In the genomic region with DNA sequence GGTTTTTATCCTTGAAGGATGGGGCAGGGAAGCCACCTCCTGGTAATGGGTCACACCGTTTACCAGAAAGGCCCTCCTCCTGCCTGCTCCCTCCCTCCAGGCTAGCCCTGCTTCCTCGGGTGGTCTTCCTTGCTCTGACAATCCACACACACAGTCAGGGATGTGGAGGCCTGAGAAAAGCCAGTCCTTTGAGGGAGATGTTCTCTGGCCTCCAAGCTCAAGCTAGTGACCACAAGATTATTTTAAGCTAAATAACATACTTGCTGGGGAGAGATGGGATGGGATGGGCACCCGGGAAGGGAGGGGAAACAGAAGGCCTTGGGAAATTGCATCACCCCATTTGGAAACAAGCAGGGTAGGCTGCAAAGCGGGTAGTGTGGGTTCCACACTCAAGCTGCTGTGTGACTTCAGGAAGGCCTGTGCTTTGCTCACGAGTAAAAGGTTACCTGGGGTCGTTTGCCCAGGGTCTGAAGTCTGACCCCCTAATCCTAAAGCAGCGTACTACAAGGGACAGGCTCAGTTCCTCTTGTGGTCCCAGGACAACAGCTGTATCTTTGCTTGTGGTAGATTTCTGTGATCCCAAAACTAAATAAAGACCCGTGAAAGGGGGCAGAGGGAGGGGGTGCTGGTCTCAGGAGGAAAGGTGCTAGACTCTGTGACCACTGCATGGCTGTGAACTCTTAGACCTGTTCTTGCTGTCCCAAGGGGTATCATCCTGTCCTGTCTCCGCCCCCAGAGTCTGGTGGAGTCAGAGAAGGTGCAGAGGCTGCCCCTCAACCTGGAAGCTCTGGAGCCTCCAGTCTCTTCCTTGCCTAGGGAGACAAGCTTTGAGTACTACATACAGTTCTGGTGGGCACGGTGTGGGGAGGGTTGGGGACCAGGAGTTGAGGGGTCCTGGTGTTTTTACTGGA, we compare ENCODE assay signal across 13 mouse cellular contexts. TPM values are rescaled to one million over a fixed set of nuclear protein-coding genes. Genes with fewer than 3 reads are reported as not detected.
DNase-seq lines count a peak whose midpoint lies in the region; ATAC-seq lines count a peak whose summit lies in the region.
"Had no signal": no experiment of that assay in that cellular context is flagged by ENCODE, and none has a peak within 500 bp of the region (broad histone marks: within the 10 kb centered on the region; RNA-seq: fewer than 3 reads in every experiment).

No protein-coding gene starts in this region.

- H3K27me3 ChIP-seq in hindbrain, embryonic 10.5 days (ENCODE audit: insufficient read depth, poor library complexity, severe bottlenecking), result peaks cover 96% of the 10 kb centered on the region
- peaks cover 79% of the 10 kb centered on the region for H3K27me3 ChIP-seq in hindbrain, embryonic 14.5 days (ENCODE audit: control insufficient read depth, insufficient read depth, low read length)
- H3K27me3 ChIP-seq in liver, embryonic 15.5 days, result peaks cover 13% of the 10 kb centered on the region

- H3K36me3 ChIP-seq in hindbrain, embryonic 10.5 days, result no peaks in the 10 kb centered on the region
- no peaks in the 10 kb centered on the region for H3K36me3 ChIP-seq in hindbrain, embryonic 14.5 days (replicated peaks; ENCODE audit: control insufficient read depth, insufficient read depth)
- H3K36me3 ChIP-seq in liver, embryonic 15.5 days (replicated peaks), result peaks cover 53% of the 10 kb centered on the region

- no peak overlapping the region for H3K4me2 ChIP-seq in hindbrain, embryonic 14.5 days (replicated peaks)
- H3K4me2 ChIP-seq in liver, embryonic 15.5 days, result peak overlapping the region; percentile 90

- H3K4me3 ChIP-seq in hindbrain, embryonic 10.5 days, result 0 out of 2 replicates have a peak overlapping the region, but pooled peaks have one; percentile 58
- H3K4me3 ChIP-seq in hindbrain, embryonic 14.5 days (replicated peaks; ENCODE audit: low read length), result no peak overlapping the region
- H3K4me3 ChIP-seq in liver, embryonic 15.5 days (replicated peaks), result peak overlapping the region; percentile 69

- ATAC-seq in hindbrain, embryonic 14.5 days (ENCODE audit: low FRiP score), result no peak
- 0 out of 2 replicates have a peak, but pooled peaks have one; percentile 2 for ATAC-seq in common myeloid progenitor, adult 5-6 weeks (replicated peaks; ENCODE audit: low read depth, poor library complexity, severe bottlenecking)
- no peak for ATAC-seq in liver, embryonic 15.5 days (ENCODE audit: insufficient read depth)
- ATAC-seq: inflammation-experienced regulatory T-cells, adult 6 months; midbrain, embryonic 16.5 days had no signal

- H3K4me1 ChIP-seq in hindbrain, embryonic 10.5 days (replicated peaks), result peaks cover 71% of the 10 kb centered on the region
- H3K4me1 ChIP-seq in hindbrain, embryonic 14.5 days (replicated peaks; ENCODE audit: control insufficient read depth, insufficient read depth, low read length), result peaks cover 5% of the 10 kb centered on the region
- H3K4me1 ChIP-seq in liver, embryonic 15.5 days (replicated peaks), result peaks cover 83% of the 10 kb centered on the region

- H3K9ac ChIP-seq in hindbrain, embryonic 14.5 days, result no peak overlapping the region
- H3K9ac ChIP-seq in liver, embryonic 15.5 days, result peak overlapping the region; percentile 84

- H3K27ac ChIP-seq in hindbrain, embryonic 10.5 days, result no peak overlapping the region
- no peak overlapping the region for H3K27ac ChIP-seq in hindbrain, embryonic 14.5 days
- H3K27ac ChIP-seq in liver, embryonic 15.5 days (replicated peaks), result peak overlapping the region; percentile 98

- no peaks in the 10 kb centered on the region for H3K9me3 ChIP-seq in hindbrain, embryonic 10.5 days
- no peaks in the 10 kb centered on the region for H3K9me3 ChIP-seq in hindbrain, embryonic 14.5 days (ENCODE audit: control insufficient read depth, low read length)
- no peaks in the 10 kb centered on the region for H3K9me3 ChIP-seq in liver, embryonic 15.5 days (replicated peaks)

- 21% methylated on average over 10 of the region's 10 CpGs for WGBS in hindbrain, embryonic 10.5 days
- WGBS in hindbrain, embryonic 14.5 days, result 21% methylated on average over 10 of the region's 10 CpGs
- 15% methylated on average over 10 of the region's 10 CpGs for WGBS in liver, embryonic 15.5 days (ENCODE audit: insufficient replicate concordance)

- no peak for DNase-seq in hindbrain, embryonic 10.5 days (ENCODE audit: low spot score)
- DNase-seq in hindbrain, embryonic 14.5 days (ENCODE audit: low spot score), result no peak
- DNase-seq in 416B (ENCODE audit: low read depth), result peak; percentile 76
- DNase-seq in cerebellum, adult 18-20 months, result no peak
- DNase-seq in cerebellum, adult 8-10 months, result no peak
- no peak for DNase-seq in cerebellum, postnatal 36 days
- DNase-seq: adrenal gland, postnatal 36 days; embryo, embryonic 11 days had no signal

RNA-seq across cellular contexts. Expression of a gene that starts 1.9 kb away (rescaled TPM):
- polyA plus RNA-seq in hindbrain, embryonic 10.5 days (2016; fragmentation: Nextera tagmentation; extraction: Ambion mirVana), result 3.0 and 3.2 TPM in 2 replicates
- 0.42 and 0.79 TPM in 2 replicates for polyA plus RNA-seq in hindbrain, embryonic 14.5 days (2014; fragmentation: Nextera tagmentation; extraction: Ambion mirVana)
- 60.2 and 79.0 TPM in 2 replicates for total RNA-seq in common myeloid progenitor, adult 5-6 weeks (2017)
- 70.3 and 79.5 TPM in 2 replicates for polyA plus RNA-seq in liver, embryonic 15.5 days (2015; fragmentation: Nextera tagmentation; extraction: Ambion mirVana)
- polyA plus RNA-seq: inflammation-experienced regulatory T-cells, adult 6 months had no signal

RNA-seq across cellular contexts. Expression of a gene that starts 27.4 kb away (rescaled TPM):
- 4.7 and 5.4 TPM in 2 replicates for polyA plus RNA-seq in hindbrain, embryonic 10.5 days (2016; fragmentation: Nextera tagmentation; extraction: Ambion mirVana)
- polyA plus RNA-seq in hindbrain, embryonic 14.5 days (2014; fragmentation: Nextera tagmentation; extraction: Ambion mirVana), result 1.7 and 1.8 TPM in 2 replicates
- 0.32 TPM in 1 of 2 replicates, not detected in the other for total RNA-seq in common myeloid progenitor, adult 5-6 weeks (2017)
- 22.5 and 23.5 TPM in 2 replicates for polyA plus RNA-seq in liver, embryonic 15.5 days (2015; fragmentation: Nextera tagmentation; extraction: Ambion mirVana)
- polyA plus RNA-seq: inflammation-experienced regulatory T-cells, adult 6 months had no signal

RNA-seq across cellular contexts. Expression of a gene that starts 37.6 kb away (rescaled TPM):
- 0.25 TPM in 1 of 2 replicates, not detected in the other for polyA plus RNA-seq in hindbrain, embryonic 10.5 days (2016; fragmentation: Nextera tagmentation; extraction: Ambion mirVana)
- 0.72 and 1.3 TPM in 2 replicates for polyA plus RNA-seq in hindbrain, embryonic 14.5 days (2014; fragmentation: Nextera tagmentation; extraction: Ambion mirVana)
- total RNA-seq in common myeloid progenitor, adult 5-6 weeks (2017), result not detected in 2 replicates
- not detected in 2 replicates for polyA plus RNA-seq in liver, embryonic 15.5 days (2015; fragmentation: Nextera tagmentation; extraction: Ambion mirVana)
- total RNA-seq: gastrocnemius, adult 18-20 months had no signal

RNA-seq across cellular contexts. Expression of a gene that starts 41.4 kb away (rescaled TPM):
- polyA plus RNA-seq in hindbrain, embryonic 10.5 days (2016; fragmentation: Nextera tagmentation; extraction: Ambion mirVana), result 11.6 and 14.1 TPM in 2 replicates
- 2.6 and 3.8 TPM in 2 replicates for polyA plus RNA-seq in hindbrain, embryonic 14.5 days (2014; fragmentation: Nextera tagmentation; extraction: Ambion mirVana)
- total RNA-seq in common myeloid progenitor, adult 5-6 weeks (2017), result not detected in 2 replicates
- 0.56 and 0.62 TPM in 2 replicates for polyA plus RNA-seq in liver, embryonic 15.5 days (2015; fragmentation: Nextera tagmentation; extraction: Ambion mirVana)
- polyA plus RNA-seq: inflammation-experienced regulatory T-cells, adult 6 months had no signal

Comparison
In these comparisons a context has a peak if more than half of its experiments do, and no peak if none do; other contexts are left out.
1. RNA of a gene that starts 1.9 kb away (polyA plus RNA-seq): 70.3 to 79.5 TPM in liver, embryonic 15.5 days; 3.0 to 3.2 TPM in hindbrain, embryonic 10.5 days and 0.42 to 0.79 TPM in hindbrain, embryonic 14.5 days; every median in the first group is over 10 times any median in the second.